Mouse (Mus musculus) heart, embryonic 12.5 days (tissue): ENCODE results near the gene Gdpd5. TPM values are rescaled to one million over a fixed set of nuclear protein-coding genes. Genes with fewer than 3 reads are reported as not detected.
A peak's percentile ranks its signal among the peaks of the same experiment; 100 is the strongest.

Experiments used
- ATAC-seq: fragments of 200-750 bp; cut with Nextera tagmentation; 2 replicates; pipeline ENCODE4 v1.8.0; 2017; ENCODE audit warnings: moderate TSS enrichment, moderate library complexity; ENCODE audit not compliant: insufficient number of reproducible peaks, low FRiP score
- H3K27ac ChIP-seq: fragments of 300-500 bp; sonication (generic); 2 replicates; pipeline ENCODE4 v1.5.1; 2016; ENCODE audit warnings: mild to moderate bottlenecking, moderate library complexity; ENCODE audit not compliant: poor library complexity, severe bottlenecking
- H3K27me3 ChIP-seq: fragments of 300-500 bp; sonication (generic); replicated peaks from 2 replicates; pipeline ENCODE4 v1.6.1; 2016; ENCODE audit warnings: mild to moderate bottlenecking, moderate library complexity
- H3K36me3 ChIP-seq: fragments of 300-500 bp; sonication (generic); 2 replicates; pipeline ENCODE4 v1.6.1; 2016; ENCODE audit warnings: mild to moderate bottlenecking, moderate library complexity
- H3K4me1 ChIP-seq: fragments of 300-500 bp; sonication (generic); replicated peaks from 2 replicates; pipeline ENCODE4 v1.6.1; 2016; ENCODE audit warnings: mild to moderate bottlenecking
- H3K4me2 ChIP-seq: fragments of 300-500 bp; sonication (generic); 2 replicates; pipeline ENCODE4 v1.6.1; 2016; ENCODE audit warnings: mild to moderate bottlenecking, moderate library complexity
- H3K4me3 ChIP-seq: fragments of 300-500 bp; sonication (generic); 2 replicates; pipeline ENCODE4 v1.5.1; 2016; ENCODE audit warnings: mild to moderate bottlenecking
- H3K9ac ChIP-seq: fragments of 300-500 bp; sonication (generic); 2 replicates; pipeline ENCODE4 v1.6.1; 2016; ENCODE audit warnings: mild to moderate bottlenecking, moderate library complexity
- H3K9me3 ChIP-seq: fragments of 300-500 bp; sonication (generic); replicated peaks from 2 replicates; pipeline ENCODE4 v1.6.1; 2016; ENCODE audit warnings: mild to moderate bottlenecking, moderate library complexity
- WGBS: fragments of 180-500 bp; shearing (Covaris S2); methylation state at CpG from one replicate; pipeline ENCODE4 v1.1.7; 2016; 5-methylcytosine and 5-hydroxymethylcytosine counted together
- polyA plus RNA-seq: library from polyadenylated mRNA; unstranded; fragments of >200 nt; fragmentation: Nextera tagmentation; extraction: Ambion mirVana; gene quantifications from 2 replicates; pipeline ENCODE4 v1.2.1, GENCODE M21; 2016

Gene Gdpd5
- polyA plus RNA-seq, 1 experiment from 2014 or later = 28.8 TPM

DNA sequence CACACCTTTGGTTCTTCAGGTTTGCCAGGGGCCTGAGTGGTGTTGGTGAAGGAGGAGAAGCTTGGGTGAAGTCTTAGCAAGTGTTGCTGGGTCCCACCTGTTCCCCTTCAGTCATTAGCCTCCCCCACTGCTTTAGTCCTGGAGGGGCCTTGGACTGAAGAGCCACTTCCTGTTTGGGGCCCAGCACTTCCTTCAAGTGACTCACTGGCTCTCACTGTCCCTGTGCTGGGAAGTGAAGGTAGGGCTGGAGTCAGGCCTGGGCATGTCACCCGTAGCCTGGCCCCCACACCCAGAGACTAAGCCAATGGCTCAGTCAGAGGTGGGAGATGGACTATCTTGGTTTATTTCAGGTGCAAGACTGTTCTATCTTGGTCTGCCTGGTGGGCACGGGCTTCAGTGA is 26.4 kb downstream of the Gdpd5 start:
- Histone ChIP-seq H3K9ac (no peak overlapping the region), H3K9me3 (no peaks in the 10 kb centered on the region), H3K4me2 (no peak overlapping the region), H3K4me3 (no peak overlapping the region), H3K27ac (no peak overlapping the region), H3K4me1 (peaks cover 52% of the 10 kb centered on the region), H3K27me3 (no peaks in the 10 kb centered on the region), H3K36me3 (peaks cover 20% of the 10 kb centered on the region)
- ATAC-seq = peak; percentile 39; the same call in 1 of the 2 replicates
- 76% methylated on average over 2 of the region's 2 CpGs for WGBS

DNA sequence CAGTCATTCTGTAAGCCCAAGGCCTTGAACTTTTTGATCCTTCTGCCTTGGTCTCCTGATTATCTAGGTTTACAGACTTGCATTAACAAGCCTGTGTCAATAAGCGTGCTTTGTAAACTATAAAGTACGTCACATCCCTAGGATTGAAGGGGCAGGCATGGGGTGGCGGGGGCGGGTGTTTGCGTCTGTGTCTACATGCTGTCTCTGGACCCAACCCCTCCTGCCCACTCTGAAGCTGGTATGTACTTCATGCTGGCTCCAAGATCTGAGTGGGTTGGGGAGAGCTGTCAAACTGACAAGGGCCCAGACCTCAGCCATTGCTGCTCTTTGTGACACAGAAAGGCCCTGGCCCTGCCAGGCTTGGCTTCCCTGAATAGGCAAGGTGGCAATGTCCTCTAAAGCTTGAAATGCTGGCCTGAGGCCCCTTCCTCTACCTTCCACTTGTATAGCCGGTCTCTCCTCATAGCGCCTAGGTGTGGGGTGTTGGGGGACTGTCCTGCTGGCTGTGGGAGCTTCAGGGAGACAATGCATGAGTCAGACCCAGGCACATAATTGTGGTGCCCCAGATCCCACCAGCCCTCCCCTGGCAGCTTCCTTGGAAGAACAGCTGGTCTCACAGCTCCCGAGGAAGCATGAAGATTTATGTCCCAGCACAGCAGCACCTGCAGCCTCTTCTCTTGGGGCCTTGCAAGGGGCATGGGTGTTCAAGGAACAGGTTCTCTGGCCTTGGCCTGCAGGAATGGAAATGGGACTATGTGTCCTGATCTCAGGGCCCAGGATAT is 28.4 kb downstream of the Gdpd5 start:
- Histone ChIP-seq H3K36me3 (peaks cover 23% of the 10 kb centered on the region), H3K27me3 (no peaks in the 10 kb centered on the region), H3K9ac (no peak overlapping the region; the same call in 1 of the 2 replicates), H3K9me3 (no peaks in the 10 kb centered on the region), H3K4me1 (peaks cover 50% of the 10 kb centered on the region), H3K27ac (peak overlapping the region; percentile 79), H3K4me2 (no peak overlapping the region), H3K4me3 (no peak overlapping the region)
- WGBS = 73% methylated on average over 8 of the region's 8 CpGs
- no peak; the same call in 1 of the 2 replicates for ATAC-seq

DNA sequence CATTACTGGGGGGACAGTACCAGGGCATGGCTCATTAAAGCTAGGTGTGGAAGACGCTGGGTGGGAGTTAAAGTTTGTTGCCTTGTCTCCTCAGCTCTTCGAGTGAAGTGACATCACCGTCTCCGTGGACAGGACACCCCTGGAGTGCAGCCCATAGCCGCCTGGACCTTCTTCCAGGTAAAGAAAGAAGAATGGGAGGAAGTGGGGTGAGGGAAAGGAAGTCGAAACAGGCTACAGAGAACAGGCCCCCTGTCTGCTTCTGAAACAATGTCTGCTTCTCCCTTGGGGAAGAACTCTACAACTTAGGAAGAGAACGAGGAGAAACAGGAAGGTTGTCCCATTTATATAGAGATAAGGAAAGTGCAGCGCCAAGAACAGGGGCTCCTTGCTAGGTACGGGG is 29.1 kb downstream of the Gdpd5 start:
- Histone ChIP-seq H3K36me3 (peaks cover 23% of the 10 kb centered on the region), H3K9me3 (no peaks in the 10 kb centered on the region), H3K9ac (no peak overlapping the region), H3K4me1 (peaks cover 52% of the 10 kb centered on the region), H3K27me3 (no peaks in the 10 kb centered on the region), H3K4me2 (no peak overlapping the region), H3K4me3 (no peak overlapping the region), H3K27ac (peak overlapping the region; percentile 79)
- no peak; the same call in 1 of the 2 replicates for ATAC-seq
- WGBS = 55% methylated on average over 9 of the region's 9 CpGs

DNA sequence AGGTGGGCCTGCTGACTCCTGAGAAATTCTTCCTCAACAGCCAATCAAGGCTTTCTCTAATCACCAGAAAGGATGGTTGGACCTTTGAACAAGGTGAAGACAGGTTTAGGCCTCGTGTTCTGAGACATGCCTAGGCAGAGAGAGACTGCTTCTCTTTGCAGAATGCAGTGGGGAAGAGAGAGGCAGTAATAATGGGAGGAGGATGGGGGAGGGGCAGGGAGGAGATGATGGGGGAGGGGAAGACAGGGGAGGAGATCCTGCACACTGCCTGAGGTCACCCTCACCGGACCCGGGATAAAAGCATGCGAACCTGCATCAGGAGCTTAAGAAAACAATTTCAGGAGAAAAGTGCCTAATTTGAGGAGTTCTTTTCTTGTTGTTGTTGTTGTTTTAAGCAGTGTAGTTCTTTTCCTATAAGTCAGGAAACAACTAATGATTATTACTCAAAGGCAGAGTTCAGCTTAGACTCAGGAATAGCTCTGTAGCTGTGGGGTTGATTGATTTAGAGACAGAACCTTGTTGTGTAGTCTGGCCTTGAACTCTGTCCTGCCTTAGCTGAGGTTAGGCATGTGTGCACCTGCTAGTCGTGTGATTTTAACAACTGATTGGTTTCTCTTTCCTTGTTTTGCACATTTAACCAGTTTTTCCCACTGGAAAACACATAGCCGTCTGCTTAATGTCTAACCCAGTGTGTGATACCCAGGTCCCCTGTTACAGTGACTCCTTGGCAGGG is 30.0 kb downstream of the Gdpd5 start:
- Histone ChIP-seq H3K27ac (peak overlapping the region; percentile 25), H3K9me3 (no peaks in the 10 kb centered on the region), H3K36me3 (peaks cover 29% of the 10 kb centered on the region), H3K4me1 (peaks cover 47% of the 10 kb centered on the region), H3K4me3 (no peak overlapping the region), H3K9ac (no peak overlapping the region), H3K4me2 (no peak overlapping the region), H3K27me3 (no peaks in the 10 kb centered on the region)
- 42% methylated on average over 6 of the region's 6 CpGs for WGBS
- ATAC-seq = no peak

DNA sequence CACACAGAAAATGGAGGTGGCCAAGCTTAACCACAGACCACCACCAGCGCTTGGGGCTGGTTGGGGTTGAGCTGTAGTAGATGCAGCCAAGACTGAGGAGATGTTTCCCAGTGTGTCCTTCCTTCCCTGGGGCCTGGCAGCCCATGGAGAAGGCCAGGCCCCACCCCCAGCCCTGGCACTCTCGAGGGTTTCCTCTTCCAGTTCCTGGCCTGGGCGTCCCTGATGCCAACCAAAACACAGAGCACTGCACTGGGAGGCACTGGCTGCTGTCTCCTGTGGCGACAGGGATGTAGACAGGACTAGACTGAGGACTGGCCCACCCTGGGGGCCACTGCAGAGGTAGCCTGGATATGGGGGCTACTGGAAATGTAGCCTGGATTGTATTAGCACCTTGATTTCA is 33.8 kb downstream of the Gdpd5 start:
- no peaks in the 10 kb centered on the region for H3K27me3 ChIP-seq
- H3K27ac ChIP-seq = no peak overlapping the region
- no peak overlapping the region for H3K9ac ChIP-seq
- H3K4me2 ChIP-seq = no peak overlapping the region
- no peak; the same call in 1 of the 2 replicates for ATAC-seq
- peaks cover 27% of the 10 kb centered on the region for H3K4me1 ChIP-seq
- H3K36me3 ChIP-seq = peaks cover 30% of the 10 kb centered on the region
- H3K4me3 ChIP-seq = no peak overlapping the region
- WGBS = 69% methylated on average over 4 of the region's 4 CpGs
- H3K9me3 ChIP-seq = no peaks in the 10 kb centered on the region

DNA sequence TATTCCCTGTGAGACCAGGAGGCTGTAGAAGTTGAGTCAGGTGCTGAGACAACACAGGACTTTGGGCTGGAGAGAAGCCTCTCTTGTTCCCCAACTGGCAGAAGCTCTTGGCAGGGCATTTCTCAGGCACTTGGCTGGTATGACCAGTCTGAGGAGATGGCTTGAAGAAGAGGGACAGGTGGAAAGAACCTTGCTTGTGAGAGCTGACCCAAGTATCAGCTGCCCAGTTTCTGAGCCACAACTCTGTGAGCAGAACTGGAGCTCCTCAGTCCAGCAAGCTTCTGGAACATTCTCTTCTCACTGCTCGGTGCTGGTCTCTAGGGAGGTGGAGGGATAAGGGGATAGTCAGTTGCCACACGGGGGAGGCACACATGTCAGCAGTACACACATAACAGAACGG is 38.1 kb downstream of the Gdpd5 start:
- H3K4me3 ChIP-seq = no peak overlapping the region
- no peak for ATAC-seq
- no peaks in the 10 kb centered on the region for H3K9me3 ChIP-seq
- H3K36me3 ChIP-seq = peaks cover 24% of the 10 kb centered on the region
- H3K9ac ChIP-seq = no peak overlapping the region
- no peak overlapping the region for H3K27ac ChIP-seq
- H3K4me1 ChIP-seq = peaks cover 32% of the 10 kb centered on the region
- WGBS = 52% methylated on average over 3 of the region's 3 CpGs
- no peak overlapping the region for H3K4me2 ChIP-seq
- H3K27me3 ChIP-seq = no peaks in the 10 kb centered on the region

DNA sequence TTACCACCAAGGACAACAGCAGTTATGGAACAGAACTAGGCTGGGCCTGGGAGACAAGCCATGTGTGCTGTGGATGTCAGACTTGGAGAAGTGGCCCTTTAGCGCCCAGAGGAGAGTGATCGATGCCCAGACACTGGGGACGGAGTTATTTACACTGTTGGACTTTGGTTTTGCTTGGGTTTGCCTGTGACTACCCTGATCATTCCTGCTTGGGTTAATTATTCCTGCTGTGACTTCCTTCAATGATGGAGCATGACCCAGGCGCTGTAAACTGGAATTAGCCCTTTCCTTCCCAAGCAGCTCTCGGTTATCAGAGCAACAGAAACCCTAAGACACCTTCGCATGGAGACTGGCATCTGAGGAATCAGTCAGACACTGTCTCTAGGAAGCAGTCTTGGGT is 39.8 kb downstream of the Gdpd5 start:
- Histone ChIP-seq H3K4me2 (no peak overlapping the region), H3K36me3 (peaks cover 18% of the 10 kb centered on the region), H3K9me3 (no peaks in the 10 kb centered on the region), H3K4me1 (peaks cover 36% of the 10 kb centered on the region), H3K4me3 (no peak overlapping the region), H3K27me3 (no peaks in the 10 kb centered on the region), H3K9ac (no peak overlapping the region), H3K27ac (no peak overlapping the region)
- no peak for ATAC-seq
- WGBS = 83% methylated on average over 6 of the region's 6 CpGs

DNA sequence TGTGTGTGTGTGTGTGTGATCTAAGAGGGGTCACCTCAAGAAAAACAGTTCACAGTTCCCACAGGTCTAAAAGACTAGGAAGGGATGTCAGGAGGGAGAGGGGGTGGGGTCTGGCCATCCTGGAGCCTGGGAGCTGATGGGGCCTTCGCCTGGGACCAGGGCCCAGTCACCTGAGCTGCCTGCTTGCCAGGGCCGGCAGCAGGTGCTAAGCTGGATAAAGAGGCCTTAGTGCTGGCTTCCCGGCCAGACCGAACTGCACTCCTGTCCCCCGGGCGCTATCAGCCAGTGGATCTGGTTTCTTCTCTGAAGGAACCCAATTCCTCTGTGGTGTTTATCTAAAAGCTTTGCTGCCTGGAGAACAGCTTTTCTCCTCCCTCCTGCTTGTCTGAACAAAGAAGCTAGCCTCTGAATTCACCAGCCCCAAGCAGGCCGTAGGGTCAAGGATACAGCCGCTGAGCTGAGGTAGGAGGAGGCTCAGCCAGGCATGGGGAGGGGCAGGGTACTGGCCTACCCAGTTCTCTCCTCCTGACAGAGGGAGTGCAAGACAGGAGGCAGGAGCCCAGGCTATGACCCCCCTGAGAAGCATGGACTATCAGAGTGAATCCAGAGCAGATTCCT is 43.4 kb downstream of the Gdpd5 start:
- Histone ChIP-seq H3K9ac (0 out of 2 replicates have a peak overlapping the region, but pooled peaks have one; percentile 13), H3K27ac (peak overlapping the region; percentile 11; the same call in 1 of the 2 replicates), H3K4me1 (peaks cover 45% of the 10 kb centered on the region), H3K36me3 (peaks cover 19% of the 10 kb centered on the region; the same call in 1 of the 2 replicates), H3K27me3 (no peaks in the 10 kb centered on the region), H3K4me2 (no peak overlapping the region), H3K4me3 (no peak overlapping the region), H3K9me3 (no peaks in the 10 kb centered on the region)
- no peak for ATAC-seq
- 32% methylated on average over 8 of the region's 8 CpGs for WGBS

DNA sequence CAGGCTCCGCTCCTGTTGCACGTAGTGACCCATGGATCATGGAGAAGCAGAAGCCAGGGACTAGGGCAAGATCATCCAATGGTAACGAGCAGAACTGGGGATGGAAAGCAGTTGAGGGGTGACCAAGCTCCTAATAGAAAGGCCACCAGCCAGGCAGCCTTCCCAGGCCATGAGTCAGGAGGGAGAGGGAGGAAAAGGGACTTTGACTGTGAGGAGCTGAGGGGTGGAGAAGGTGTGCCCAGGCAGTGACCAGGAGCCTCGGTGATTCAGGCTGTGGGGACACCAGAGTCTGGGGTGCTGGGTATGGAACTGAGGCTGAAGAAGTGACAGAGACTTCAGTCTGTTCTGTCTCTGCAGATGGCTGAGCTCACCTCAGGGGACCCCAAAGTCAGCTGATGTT is 44.5 kb downstream of the Gdpd5 start:
- H3K9ac ChIP-seq = no peak overlapping the region
- no peaks in the 10 kb centered on the region for H3K9me3 ChIP-seq
- no peak for ATAC-seq
- H3K27ac ChIP-seq = no peak overlapping the region
- H3K27me3 ChIP-seq = no peaks in the 10 kb centered on the region
- WGBS = 88% methylated on average over 4 of the region's 4 CpGs
- peaks cover 16% of the 10 kb centered on the region; the same call in 1 of the 2 replicates for H3K36me3 ChIP-seq
- peaks cover 45% of the 10 kb centered on the region for H3K4me1 ChIP-seq
- H3K4me2 ChIP-seq = no peak overlapping the region
- no peak overlapping the region for H3K4me3 ChIP-seq

DNA sequence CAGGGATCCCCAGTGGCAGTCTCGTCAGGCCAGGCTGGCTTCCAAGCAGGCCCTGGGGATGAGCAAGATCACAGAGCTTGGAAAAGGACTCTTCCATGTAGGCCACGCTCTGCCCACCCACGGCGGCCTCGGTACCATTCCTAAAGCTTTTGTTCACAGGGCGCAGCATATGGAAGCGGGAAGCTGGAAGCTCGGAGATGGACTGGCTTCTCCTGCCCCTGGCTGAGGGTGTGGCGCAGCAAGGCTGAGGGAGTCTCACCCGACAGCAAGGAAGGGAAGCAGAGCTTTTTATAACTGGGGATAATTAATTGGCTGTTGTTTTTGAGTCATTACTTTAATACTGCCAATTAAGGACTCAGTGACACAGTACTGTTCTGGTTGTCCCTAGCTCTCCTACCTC is 45.8 kb downstream of the Gdpd5 start:
- Histone ChIP-seq H3K4me3 (no peak overlapping the region), H3K4me1 (peaks cover 44% of the 10 kb centered on the region), H3K9ac (no peak overlapping the region), H3K27ac (no peak overlapping the region), H3K9me3 (no peaks in the 10 kb centered on the region), H3K4me2 (no peak overlapping the region), H3K36me3 (peaks cover 12% of the 10 kb centered on the region; the same call in 1 of the 2 replicates), H3K27me3 (no peaks in the 10 kb centered on the region)
- ATAC-seq = no peak
- 79% methylated on average over 10 of the region's 10 CpGs for WGBS

DNA sequence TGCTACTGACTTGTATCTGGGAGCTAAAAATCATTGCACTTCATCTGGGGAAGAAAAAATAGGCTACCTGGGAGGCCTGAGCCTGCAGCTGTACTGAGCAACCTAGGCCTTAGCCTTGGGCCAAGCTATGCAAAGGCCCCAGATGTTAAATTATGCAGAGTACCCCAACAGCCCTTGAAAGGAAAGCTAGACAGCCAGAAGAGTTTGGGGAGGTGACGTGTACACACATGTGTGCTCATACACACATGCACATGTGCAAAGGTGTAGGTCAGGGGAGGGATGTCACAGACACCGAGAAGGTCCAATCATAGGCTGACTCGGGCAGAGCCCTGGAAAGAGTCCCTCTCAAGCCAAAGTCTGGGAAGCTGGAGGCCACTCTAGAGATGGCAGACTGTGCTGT is 46.8 kb downstream of the Gdpd5 start:
- Histone ChIP-seq H3K27ac (no peak overlapping the region), H3K36me3 (peaks cover 12% of the 10 kb centered on the region; the same call in 1 of the 2 replicates), H3K4me3 (no peak overlapping the region), H3K9ac (no peak overlapping the region), H3K9me3 (no peaks in the 10 kb centered on the region), H3K4me2 (no peak overlapping the region), H3K27me3 (no peaks in the 10 kb centered on the region), H3K4me1 (peaks cover 47% of the 10 kb centered on the region)
- ATAC-seq = no peak
- 84% methylated on average over 3 of the region's 3 CpGs for WGBS
